Mouse (Mus musculus): ENCODE measurements around the gene Olfr456. TPM values are rescaled to one million over a fixed set of nuclear protein-coding genes. Genes with fewer than 3 reads are reported as not detected.
"Not testable (repeated sequence)": the region's sequence is repeated elsewhere in the genome, so short reads cannot be mapped to it uniquely, and the experiment has no call there.

Olfr456 gene
- total RNA-seq (2021), result not detected

DNA sequence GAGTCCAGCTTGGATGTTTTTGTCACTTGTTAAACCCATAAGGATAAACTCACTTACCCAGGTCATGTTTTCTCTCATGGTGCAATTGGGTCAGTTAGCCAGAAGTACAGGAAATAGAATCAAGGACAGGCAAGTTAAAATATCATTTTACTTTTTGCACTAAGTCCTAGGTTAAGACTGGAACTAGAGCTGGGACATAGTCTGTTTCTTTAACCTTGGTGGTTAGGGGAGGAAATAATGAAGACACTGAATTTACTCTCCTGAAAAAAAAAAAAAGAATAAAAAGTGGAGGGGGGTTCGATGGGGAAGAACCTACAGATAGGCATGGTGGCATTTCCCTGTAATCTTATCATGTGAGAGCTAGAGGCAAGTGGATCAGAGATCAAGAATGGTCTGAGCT, at the start of gene Olfr456:
TSS of gene Olfr456 (minus strand) at position 101 of the 400 bp plus-strand sequence.
- intact Hi-C loops (cut with DNase I), result no loop called here
- no peak for DNase-seq (ENCODE audit: low spot score in 2 of 2)

DNA sequence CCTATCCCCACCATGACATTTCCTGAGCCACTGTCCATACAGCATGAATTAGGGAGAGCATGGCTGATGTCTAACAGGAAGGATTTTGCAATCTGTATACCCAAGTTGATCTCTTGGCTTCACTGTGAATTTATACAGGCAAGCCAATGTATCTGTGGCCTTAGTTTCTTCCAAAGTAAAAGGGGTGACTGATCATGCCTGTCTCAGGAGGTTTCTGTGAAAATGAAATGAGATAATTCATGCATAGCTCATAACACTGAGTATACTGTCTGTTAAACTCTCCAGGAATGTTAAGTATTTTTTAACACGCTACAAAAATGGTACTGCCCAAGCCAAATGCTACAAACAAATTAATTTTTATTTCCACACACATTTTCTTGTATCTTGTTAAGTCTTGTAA, 26.4 kb upstream of the Olfr456 start:
- DNase-seq (ENCODE audit: low spot score in 2 of 2), result no peak
- intact Hi-C loops (cut with DNase I), result no loop called here

DNA sequence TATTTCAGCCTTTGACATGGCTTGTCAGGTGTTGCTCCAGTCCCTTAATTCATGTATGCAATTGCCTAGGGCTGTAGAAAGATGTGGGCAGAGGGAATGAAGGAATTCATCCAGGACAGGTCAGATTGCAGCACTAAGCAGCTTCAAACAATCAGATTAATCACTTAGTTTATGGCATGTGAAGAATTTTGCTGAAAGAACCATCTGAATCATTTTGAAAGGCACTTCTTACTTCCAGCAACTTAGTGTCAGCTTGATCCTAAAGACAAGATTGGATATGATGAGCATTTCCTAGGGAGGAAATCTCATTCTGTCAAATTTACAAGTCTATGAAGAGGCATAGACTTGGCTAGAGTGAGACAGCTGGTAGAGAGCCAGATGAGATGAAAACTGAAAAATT, 22.3 kb upstream of the Olfr456 start:
- intact Hi-C loops (cut with DNase I), result no loop called here

DNA sequence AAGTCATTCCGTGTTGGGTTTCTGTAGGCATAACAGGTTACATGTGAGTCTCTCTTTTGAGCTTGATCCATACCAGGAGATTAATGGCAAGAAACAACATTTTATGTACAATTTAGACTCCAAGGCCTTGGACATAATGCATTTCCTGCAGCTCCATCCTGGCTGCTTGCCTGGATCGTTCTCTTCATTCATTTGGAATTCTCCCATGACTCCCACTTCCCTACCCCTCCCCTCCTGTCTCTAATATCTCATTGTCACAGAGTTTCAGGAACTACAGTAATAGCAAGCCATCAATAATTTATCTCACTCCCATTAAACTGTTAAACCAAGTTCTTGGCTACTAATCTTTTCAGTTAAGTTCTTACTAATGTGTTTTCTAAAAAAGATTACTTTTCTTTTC, 16.5 kb upstream of the Olfr456 start:
- intact Hi-C loops (cut with DNase I), result no loop called here
- DNase-seq (ENCODE audit: low spot score in 2 of 2), result no peak

More for the DNA sequence above, 22.3 kb upstream of the Olfr456 start:
- DNase-seq (ENCODE audit: low spot score in 2 of 2), result no peak

DNA sequence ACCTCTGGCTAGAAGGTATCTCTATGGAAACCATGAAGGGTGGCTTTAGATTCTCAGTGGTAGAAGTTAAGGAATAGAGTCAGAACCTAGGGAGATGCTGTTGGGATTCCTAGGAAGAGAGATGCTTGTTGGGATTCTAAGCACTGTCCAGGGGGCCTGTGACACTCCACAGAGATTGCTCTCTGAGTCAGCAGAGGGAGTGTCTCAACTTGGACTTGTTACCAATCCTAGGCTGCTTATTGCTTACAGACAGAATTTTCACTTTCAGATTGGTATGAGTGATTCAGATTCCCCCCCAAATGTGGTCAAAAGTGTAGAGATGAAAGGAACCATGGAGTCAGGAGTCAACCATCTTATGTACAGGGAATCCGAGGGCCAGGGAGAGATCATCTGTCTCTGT, 2.7 kb upstream of the Olfr456 start:
- DNase-seq (ENCODE audit: low spot score in 2 of 2), result no peak
- intact Hi-C loops (cut with DNase I), result no loop called here

DNA sequence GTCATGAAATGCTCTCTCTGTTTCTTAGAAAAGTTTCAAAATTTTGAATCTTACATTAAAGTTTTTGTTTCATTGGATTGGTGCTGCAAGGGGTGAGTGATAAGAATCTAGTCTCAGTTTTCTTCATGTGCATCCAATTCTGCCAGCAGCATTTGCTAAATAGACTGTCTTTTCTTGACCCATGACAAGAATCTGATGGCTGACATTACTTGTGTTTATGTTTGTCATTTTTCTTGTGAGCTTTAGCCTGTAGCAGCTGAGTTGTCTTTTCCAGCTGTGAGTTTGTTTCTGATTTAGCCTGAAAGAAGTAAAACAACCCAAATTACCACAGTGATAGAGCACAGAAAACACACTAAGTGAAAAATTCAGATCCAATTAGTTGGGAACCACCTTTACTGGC, 2.4 kb downstream of the Olfr456 start:
- intact Hi-C loops (cut with DNase I), result no loop called here
- no peak for DNase-seq (ENCODE audit: low spot score in 2 of 2)

DNA sequence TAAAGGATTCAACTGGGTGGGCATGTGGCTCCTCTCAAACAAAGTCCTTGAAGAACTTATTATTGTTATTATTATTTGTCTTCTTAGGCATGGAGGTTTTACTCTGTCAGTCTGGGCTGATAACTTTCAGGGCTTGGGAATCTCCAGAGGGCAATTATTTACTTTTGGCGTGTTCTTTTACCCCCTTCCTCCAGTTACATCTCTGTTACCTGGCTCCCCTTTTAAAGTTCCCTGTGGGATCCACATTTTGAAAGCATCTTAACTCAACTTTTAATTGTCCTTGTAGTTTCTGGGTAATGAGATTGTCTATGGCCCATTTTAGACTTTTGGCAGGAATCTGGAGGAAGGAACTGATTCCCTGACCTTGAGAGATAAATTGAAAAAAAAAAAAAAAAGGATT, 10.8 kb downstream of the Olfr456 start, which contains the start of gene Olfr457:
TSS of gene Olfr457 (minus strand) at position 101 of the 400 bp plus-strand sequence.
- intact Hi-C loops (cut with DNase I), result no loop called here
- DNase-seq (ENCODE audit: low spot score in 2 of 2), result no peak

DNA sequence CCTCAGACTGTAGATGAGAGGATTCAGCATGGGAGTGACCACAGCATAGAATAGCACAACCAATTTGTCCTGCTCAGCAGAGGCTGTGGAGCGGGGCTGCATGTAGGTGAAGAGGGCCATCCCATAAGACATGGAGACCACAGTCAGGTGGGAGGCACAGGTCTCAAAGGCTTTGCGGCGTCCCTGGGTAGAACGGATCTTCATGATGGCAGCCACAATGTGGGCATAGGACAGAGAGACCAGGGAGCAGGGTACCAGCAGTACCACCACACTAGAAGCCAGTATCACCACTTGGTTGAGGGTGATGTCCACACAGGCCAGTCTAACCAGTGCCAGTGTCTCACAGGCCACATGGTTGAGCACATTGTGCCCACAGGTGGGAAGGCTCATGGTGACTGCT, 15.7 kb downstream of the Olfr456 start:
- intact Hi-C loops (cut with DNase I), result not testable (repeated sequence)

DNA sequence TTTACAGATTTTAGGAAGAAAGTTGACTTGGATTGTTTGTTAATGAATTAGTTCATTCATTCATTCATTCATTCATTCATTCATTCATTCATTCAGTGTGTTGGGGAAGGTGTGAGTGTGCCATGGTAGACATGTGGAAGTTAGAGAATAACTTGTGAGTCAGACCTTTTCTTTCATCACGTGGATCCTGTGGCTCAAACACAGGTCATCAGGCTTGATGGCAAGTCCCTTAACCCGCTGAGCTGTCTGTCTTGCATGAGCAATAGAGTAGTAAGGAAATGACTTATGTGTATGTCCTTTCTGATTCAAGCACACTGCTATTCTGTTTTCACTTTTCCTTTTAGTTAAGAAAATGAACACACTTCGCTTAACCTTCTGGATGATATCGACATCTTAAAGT, 16.5 kb downstream of the Olfr456 start:
- intact Hi-C loops (cut with DNase I), result no loop called here
- DNase-seq (ENCODE audit: low spot score in 2 of 2), result no peak

More for the DNA sequence above, 15.7 kb downstream of the Olfr456 start:
- not testable (repeated sequence) for DNase-seq (ENCODE audit: low spot score in 2 of 2)

DNA sequence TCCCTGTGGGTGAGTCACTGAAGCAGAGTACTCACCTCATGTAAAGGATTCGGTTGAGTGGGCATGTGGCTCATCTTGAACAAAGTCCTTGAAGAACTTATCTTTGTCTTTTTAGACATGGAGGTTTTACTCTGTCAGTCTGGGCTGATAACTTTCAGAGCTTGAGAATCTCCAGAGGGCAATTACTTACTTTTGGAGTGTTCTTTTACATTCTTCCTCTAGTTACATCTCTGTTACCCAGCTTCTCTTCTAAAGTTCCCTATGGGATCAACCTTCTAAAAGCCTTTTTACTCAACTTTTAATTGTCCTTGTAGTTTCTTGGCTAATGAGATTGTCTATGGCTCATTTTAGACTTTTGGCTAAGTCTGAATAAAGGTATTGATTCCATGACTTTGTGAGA, 21.9 kb downstream of the Olfr456 start, which contains the start of gene Olfr458:
TSS of gene Olfr458 (minus strand) at position 101 of the 400 bp plus-strand sequence.
- no peak for DNase-seq (ENCODE audit: low spot score in 2 of 2)
- intact Hi-C loops (cut with DNase I), result no loop called here

DNA sequence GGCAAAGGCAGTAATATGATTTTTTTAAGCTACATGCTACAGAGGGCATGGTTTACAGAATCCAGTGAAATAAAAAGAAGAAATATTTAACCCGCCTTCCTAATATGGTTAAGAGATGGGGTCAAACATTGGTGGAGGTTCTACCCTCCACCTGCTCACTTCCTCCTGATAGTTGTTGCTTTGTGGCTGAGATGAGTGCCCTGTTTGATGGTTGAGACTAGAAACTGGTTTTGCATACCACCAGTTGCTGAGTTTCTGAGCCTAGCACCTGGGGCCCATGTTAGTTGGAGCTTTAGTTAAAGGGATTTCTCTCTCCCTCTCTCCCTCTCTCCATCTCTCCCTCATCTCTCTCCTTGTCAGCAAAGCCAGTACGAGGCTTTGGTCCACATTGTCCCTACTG, 39.6 kb downstream of the Olfr456 start:
- no peak for DNase-seq (ENCODE audit: low spot score in 2 of 2)
- intact Hi-C loops (cut with DNase I), result no loop called here

DNA sequence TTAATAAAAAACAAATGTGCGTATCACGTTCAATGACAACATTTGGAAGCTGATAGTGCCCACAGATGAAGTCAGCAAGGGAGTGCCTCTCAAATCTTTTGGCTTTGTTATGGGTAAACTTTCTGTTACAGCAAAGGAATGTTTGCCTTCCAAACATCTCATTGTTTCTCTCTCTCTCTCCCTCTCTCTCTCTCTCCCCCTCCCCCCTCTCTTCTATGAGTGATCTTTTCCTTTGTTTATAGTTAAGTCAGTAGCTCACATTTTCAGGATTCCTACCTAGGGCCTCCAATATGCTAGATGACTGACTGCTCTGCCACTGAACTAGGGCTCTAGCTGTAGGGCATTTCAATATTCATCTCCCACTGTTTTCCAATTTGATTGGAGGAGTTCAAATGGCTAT, 42.5 kb downstream of the Olfr456 start:
- no peak for DNase-seq (ENCODE audit: low spot score in 2 of 2)
- intact Hi-C loops (cut with DNase I), result no loop called here

DNA sequence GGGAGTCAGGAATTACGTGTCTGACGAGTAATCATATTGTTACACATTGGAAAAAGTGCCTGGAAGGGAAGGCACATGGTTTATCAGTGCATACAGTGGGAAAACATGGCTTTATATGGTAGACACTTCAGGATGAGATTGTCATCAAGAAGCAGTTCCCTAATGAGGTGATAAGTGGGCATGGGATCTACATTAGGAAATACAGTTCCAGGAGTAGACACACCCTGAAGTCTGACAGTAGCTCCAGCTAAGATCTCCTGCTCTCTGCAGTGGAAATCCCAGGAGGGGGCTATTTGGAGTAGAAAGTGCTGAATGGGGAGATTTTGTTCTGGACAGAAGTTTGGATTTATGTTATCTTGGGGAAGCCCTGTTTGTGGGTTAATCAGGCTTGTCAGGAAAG, 45.6 kb downstream of the Olfr456 start:
- intact Hi-C loops (cut with DNase I), result no loop called here
- no peak for DNase-seq (ENCODE audit: low spot score in 2 of 2)

Other genes starting within 250 kb of the Olfr456 start
- gene Gstk1, start 241.3 kb downstream of the Olfr456 start, total RNA-seq (2021), result 10 to 100 TPM; 11.3 to 11.6 TPM
- gene Tmem139, start 225.2 kb downstream of the Olfr456 start, total RNA-seq (2021), result not detected
- gene Casp2, start 222.2 kb downstream of the Olfr456 start, total RNA-seq (2021), result 10 to 100 TPM; 19.3 to 30.2 TPM
- 1 to 10 TPM; 2.4 to 6.2 TPM for gene Clcn1, start 200.5 kb downstream of the Olfr456 start, total RNA-seq (2021)
- 100 to 1,000 TPM; 112 to 133 TPM for gene Fam131b, start 162.6 kb downstream of the Olfr456 start, total RNA-seq (2021)
- 10 to 100 TPM; 49.4 to 60.8 TPM for gene Zyx, start 137.6 kb downstream of the Olfr456 start, total RNA-seq (2021)
- gene Epha1, start 113.9 kb downstream of the Olfr456 start, total RNA-seq (2021), result under 1 TPM; 0.18 to 0.30 TPM
- under 1 TPM in 1 of 2 experiments, not detected in 1; 0.48 TPM for gene Tas2r143, start 87.0 kb downstream of the Olfr456 start, total RNA-seq (2021)
- not detected for gene Tas2r135, start 81.8 kb downstream of the Olfr456 start, total RNA-seq (2021)
- gene Tas2r126, start 52.7 kb downstream of the Olfr456 start, total RNA-seq (2021), result not detected
- gene Olfr458, start 22.0 kb downstream of the Olfr456 start, total RNA-seq (2021), result not detected
- not detected for gene Olfr457, start 10.9 kb downstream of the Olfr456 start, total RNA-seq (2021)
- not detected for gene Olfr455, start 60.4 kb upstream of the Olfr456 start, total RNA-seq (2021)
- gene Tcaf3, start 110.5 kb upstream of the Olfr456 start, total RNA-seq (2021), result not detected
- gene Tcaf2, start 158.0 kb upstream of the Olfr456 start, total RNA-seq (2021), result under 1 TPM; 0.54 to 0.82 TPM
- 100 to 1,000 TPM; 217 to 234 TPM for gene Tcaf1, start 222.9 kb upstream of the Olfr456 start, total RNA-seq (2021)

All from left cerebral cortex, postnatal 36 days (tissue).